Mouse (Mus musculus): ENCODE measurements around the gene Mbd6.
"Not testable (repeated sequence)": the region's sequence is repeated elsewhere in the genome, so short reads cannot be mapped to it uniquely, and the experiment has no call there.

Gene Mbd6

DNA sequence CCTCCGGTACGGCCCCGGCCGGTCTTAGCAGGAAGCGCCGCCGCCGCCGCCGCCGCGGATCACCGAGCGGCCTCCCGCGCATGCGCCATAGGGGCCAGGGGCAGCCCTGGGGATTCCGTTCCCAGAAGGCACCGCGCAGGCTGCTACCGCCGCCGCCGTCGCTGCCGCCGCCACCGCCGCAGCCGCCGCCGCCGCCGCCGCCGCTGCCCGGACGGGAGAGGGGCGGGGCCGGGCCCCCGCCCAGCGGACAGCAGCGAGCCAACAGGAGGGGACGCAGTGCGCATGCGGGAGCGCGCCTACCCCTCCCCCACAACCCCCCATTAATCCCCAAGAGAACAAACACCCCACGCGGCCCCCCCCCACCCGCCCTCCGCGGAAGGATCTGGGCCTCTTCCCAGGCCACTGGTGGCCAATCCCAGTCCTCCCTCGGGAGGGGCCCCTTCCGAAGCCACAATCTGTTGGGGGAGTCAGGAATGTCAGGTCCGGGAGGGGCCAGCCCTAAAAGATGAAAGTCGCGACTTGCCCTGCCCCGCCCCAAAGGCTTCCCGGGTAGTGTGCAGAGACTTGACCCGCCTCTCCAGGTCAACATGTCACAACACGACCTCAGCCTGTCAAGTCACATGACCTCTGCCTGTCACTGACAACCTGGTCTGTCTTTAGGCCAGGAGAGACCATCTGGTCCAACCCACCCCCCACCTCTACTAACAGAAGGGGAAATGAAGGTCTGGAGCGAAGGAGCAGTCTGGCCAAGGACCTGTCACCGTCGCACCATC is at the start of gene Mbd6:
Gene Mbd6, minus strand, starts transcription at position 219 of the 773 bp plus-strand sequence.
- peak; percentile 84 for DNase-seq (ENCODE audit: low spot score)

DNA sequence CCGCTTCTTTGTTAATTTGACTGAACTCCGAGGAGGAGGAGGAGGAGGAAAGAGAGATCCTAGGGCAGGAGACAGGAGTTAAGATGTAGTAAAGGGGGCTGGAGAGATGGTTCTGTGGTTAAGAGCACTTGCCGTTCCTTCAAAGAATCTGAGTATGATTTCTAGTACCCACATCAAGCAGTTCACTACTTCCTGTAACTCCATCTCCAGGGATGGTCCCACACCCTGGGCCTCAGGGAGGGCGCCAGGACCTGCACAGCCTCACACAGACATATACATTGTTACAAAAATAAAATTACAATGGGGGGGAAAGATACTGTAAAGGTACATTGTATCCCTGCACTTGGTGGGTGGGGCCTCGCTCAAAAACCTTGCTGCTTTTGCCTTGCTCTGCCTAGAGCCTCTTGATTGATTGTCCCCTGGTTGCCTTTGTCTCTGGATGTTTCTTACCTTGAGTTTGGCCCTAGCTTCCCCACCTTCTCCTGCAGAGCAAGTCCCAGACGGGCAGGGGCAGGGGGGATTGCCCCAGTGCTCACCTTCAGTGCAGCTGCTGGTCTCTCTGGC is 48.8 kb upstream of the Mbd6 start:
- DNase-seq (ENCODE audit: low spot score) = no peak

GRCm38 (mm10) chr10:127336952-127337351 is 48.1 kb upstream of the Mbd6 start:
- DNase-seq (ENCODE audit: low spot score) = no peak

DNA sequence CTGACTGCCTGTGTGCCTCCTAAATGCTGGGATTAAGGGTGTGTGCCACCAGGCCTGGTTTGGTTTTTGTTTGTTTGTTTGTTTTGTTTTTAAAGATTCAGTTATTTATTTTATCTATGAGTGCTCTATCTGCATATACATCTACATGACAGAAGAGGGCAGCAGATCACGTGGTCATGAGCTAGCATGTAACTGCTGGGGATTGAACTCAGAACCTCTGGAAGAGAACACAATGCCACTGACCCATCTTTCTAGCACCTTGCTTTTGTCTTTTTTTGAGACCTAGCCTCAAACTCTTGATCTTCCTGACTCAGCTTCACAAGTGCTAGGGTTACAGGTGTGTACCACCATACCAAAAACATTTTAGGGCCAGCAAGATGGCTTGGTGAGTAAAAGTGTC is 46.5 kb upstream of the Mbd6 start:
- DNase-seq (ENCODE audit: low spot score) = no peak

GRCm38 (mm10) chr10:127333152-127333551 is 44.3 kb upstream of the Mbd6 start:
- DNase-seq (ENCODE audit: low spot score) = no peak

DNA sequence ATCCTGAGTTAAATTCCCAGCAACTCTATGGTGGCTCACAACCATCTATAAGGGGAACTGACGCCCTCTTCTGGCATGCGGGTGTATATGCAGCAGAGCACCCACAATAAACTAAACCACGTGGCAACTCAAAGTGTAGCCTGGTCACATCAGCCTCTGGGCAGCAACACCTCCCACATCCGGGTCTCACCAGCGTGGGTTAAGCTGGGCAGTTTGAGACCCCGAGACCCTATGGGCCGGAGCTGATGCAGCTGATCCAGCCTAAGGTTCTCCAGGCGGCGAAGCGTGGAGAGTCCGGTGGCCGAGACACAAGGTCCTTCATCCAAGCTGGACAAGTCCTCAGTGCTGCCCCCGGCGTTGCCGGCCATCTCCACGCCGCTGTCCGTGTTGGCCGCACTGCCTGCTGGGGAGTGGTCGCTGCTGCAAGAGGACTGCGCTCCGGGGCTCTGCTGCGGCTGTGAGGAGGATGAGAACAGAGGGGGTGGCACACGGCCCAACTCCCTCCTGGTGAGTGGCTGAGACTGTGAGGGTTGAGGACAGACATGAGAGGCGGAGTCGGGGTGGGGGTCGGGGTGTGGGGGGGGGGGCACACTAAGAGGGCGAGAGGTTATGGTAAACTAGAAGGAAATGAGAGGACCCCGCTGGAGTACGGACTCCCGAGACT is 43.5 kb upstream of the Mbd6 start:
- DNase-seq (ENCODE audit: low spot score) = no peak

- no peak for DNase-seq (ENCODE audit: low spot score)
Observed at GRCm38 (mm10) chr10:127330212-127330611, 41.4 kb upstream of the Mbd6 start.

- no peak for DNase-seq (ENCODE audit: low spot score)
Observed at GRCm38 (mm10) chr10:127327461-127328145, 38.8 kb upstream of the Mbd6 start.

DNA sequence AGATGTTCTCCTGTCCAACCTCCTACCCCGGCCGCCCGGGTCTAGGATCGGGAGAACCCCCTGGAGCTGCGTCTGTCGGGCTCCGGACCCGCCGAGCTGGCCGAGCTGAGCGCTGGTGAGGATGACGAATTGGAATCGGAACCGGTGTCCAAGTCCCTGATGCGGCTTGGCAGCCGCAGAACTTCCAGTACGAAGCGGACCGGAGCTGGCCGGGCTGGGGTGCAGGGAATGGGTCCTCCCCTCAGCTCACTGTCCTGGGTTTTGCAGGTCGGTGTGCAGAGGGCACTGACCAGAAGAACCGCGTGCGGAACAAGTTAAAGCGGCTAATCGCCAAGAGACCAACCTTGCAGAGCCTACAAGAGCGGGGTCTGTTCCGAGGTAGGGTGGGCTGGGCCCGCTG is 38.0 kb upstream of the Mbd6 start:
- DNase-seq (ENCODE audit: low spot score) = no peak

- DNase-seq (ENCODE audit: low spot score) = no peak
Observed at GRCm38 (mm10) chr10:127326017-127326801, 37.4 kb upstream of the Mbd6 start.

- DNase-seq (ENCODE audit: low spot score) = no peak
Observed at GRCm38 (mm10) chr10:127325454-127326016, 36.7 kb upstream of the Mbd6 start.

GRCm38 (mm10) chr10:127324495-127324894 is 35.7 kb upstream of the Mbd6 start:
- peak; percentile 74 for DNase-seq (ENCODE audit: low spot score)

DNA sequence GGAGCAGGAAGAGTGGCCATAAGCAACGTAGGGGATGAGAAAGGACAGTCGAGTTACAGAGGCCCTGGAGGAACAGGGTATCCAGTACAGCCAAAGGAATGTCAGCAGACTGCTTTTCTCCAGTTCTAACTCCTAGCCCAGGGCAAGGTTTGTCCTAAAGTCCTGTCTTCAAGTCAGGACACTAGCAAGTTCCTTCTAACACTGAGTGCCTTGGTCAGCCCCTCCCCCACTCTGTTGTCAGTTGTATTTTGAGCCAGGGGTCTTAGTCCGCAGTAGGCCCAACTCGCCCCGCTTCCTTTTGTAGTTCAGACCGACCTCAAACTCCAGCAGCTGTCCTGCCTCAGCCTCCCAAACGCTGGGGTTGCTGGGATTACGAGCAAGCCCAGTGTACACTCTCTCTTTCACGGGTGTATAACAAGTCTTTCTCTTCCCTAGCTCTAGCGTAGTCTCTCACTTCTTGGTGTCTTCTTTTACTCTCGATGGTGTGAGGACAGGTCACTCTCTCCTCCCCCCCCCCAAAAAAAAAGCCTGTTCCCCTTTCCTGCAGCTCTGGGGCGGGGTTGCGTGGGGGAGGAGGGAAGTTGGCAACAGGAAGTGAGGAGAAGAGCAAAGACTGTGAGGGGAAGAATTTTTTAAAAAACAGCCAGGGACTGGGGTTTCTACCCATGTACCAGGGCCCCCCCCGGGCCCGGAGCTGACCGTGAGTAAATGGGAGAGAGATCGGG is 34.5 kb upstream of the Mbd6 start:
- no peak for DNase-seq (ENCODE audit: low spot score)

- no peak for DNase-seq (ENCODE audit: low spot score)
Observed at GRCm38 (mm10) chr10:127322669-127323068, 33.9 kb upstream of the Mbd6 start.

GRCm38 (mm10) chr10:127322178-127322577 is 33.4 kb upstream of the Mbd6 start:
- no peak for DNase-seq (ENCODE audit: low spot score)

- DNase-seq (ENCODE audit: low spot score) = no peak
Observed at GRCm38 (mm10) chr10:127321621-127322020, 32.8 kb upstream of the Mbd6 start, which contains the start of gene Arhgap9. Gene Arhgap9, plus strand, starts transcription at chr10:127321964.

DNA sequence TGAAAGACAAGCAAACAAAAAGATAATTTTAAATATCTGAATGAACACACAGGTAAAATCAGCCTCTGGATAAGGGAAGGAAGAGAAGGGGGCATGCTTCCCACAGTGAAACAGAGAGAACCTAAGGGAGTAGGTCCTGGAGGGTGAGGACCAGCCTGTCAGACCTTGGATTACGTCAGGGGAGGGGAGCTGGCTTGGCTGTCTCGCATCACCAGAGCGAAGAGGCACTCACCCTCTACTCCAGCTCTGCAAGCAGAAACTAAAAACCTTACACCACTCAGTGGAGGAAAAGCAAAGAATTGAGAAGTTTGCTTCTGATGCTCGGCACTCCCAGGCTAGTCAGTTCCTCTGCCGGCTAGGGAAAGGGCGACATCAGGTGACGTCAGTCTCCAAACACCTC is 31.2 kb upstream of the Mbd6 start:
- no peak for DNase-seq (ENCODE audit: low spot score)

DNA sequence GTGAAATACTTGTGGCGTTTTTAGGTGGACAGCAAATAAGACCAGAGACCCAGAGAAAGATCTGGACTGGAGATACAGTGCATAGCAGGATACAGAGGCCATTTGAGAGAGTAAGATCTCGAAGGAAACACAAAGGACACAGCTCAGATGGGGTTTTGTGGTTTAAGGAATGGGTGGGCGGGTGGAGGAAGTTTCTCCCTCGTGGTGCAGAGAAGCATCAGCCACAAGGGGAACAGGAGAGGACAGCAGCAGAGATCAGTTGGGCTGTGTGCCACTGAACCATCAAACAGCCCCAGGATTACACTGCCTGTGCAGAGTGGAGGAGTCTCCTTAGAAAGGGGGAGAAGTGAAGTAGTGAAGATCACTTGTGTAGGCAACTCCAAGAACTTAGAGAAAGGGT is 29.2 kb upstream of the Mbd6 start:
- no peak for DNase-seq (ENCODE audit: low spot score)

DNA sequence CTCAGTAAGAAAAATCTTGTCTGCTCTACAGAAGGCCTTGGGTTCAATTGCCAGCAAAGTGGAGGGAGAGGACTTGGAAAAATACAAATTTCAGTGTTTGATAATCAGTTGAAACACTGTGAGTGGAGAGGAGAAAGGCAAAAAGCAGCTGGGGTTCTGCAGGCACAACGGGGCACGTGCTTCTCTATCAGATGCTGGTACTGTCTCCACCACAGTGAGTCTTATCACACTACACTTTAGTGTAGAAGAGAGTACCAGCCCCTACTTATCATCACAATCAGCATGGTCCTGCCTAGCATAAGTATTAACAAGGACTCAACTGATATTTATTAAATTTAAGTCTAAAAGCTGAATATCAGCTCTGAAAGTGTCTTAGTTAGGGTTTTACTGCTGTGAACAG is 28.5 kb upstream of the Mbd6 start:
- DNase-seq (ENCODE audit: low spot score) = no peak

- DNase-seq (ENCODE audit: low spot score) = not testable (repeated sequence)
Observed at GRCm38 (mm10) chr10:127314950-127315349, 26.1 kb upstream of the Mbd6 start.

DNA sequence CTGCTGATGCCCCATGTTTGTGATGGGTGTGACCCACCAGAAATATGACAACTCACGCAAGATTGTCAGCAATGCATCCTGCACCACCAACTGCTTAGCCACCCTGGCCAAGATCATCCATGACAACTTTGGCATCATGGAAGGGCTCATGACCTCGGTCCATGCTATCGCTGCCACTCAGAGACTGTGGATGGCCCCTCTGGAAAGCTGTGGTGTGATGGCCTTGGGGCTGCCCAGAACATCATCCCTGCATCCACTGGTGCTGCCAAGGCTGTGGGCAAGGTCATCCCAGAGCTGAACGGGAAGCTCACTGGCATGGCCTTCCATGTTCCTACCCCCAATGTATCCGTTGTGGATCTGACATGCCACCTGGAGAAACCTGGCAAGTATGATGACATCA is 24.7 kb upstream of the Mbd6 start:
- DNase-seq (ENCODE audit: low spot score) = not testable (repeated sequence)

Measured in c-Kit-positive CD71-positive TER-119-positive erythroid progenitor cells, embryonic 14.5 days (primary cell).